Mouse (Mus musculus) G1E (cell line): Measurements from ENCODE around the gene Dgat2.

Experiments used
- CTCF ChIP-seq: IDR thresholded peaks from 2 replicates; pipeline ENCODE4 v1.5.1; 2012; ENCODE audit warnings: low read depth, low read length, inconsistent platforms, mixed read lengths
- GATA2 ChIP-seq: IDR thresholded peaks from 2 replicates; pipeline ENCODE4 v1.6.1; 2012; ENCODE audit warnings: low read depth, low read length, inconsistent platforms, borderline replicate concordance
- POLR2AphosphoS5 ChIP-seq: IDR thresholded peaks from 2 replicates; pipeline ENCODE4 v1.6.1; 2012; ENCODE audit warnings: low read depth, low read length, inconsistent platforms; ENCODE audit not compliant: insufficient replicate concordance
- TAL1 ChIP-seq: conservative IDR thresholded peaks from 2 replicates; pipeline ENCODE4 v1.6.1; 2012; ENCODE audit warnings: low read depth, low read length, inconsistent platforms, mixed read lengths

GRCm38 (mm10) chr7:99213686-99214085 is 31.2 kb upstream of the Dgat2 start:
- no peak for TF ChIP-seq CTCF
- no peak for TF ChIP-seq GATA2
- TF ChIP-seq TAL1 = no peak
- TF ChIP-seq POLR2AphosphoS5 = no peak
